8 mouse cellular contexts compared by ENCODE assay signal in the genomic region with DNA sequence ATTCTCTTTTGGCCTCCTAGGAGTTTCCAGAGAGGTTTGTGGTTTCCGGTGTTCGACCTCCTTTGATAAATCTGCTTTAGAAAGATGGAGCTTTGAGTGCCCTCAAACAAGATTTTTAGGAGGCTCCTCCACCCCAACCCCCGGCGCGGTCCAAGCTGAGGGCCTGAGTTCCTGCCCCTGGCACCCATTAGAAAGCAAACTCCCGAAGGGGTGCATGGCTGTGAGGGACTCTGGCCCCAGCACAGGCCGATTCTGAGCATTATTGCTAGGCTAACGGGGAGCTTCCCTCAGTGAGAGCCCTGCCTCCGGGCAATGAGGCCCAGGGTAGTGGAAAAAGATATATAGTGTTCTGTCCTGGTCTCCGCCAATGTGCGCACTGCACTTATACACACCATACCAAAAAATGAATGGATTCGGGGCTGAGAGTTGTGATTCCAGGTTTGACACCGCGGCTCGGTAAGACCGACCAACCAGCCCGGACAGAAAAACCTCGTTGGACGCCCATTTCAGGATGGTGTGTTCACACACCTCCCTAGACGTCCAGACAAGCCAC. TPM values are rescaled to one million over a fixed set of nuclear protein-coding genes. Genes with fewer than 3 reads are reported as not detected.
A peak's percentile ranks its signal among the peaks of the same experiment; 100 is the strongest.
DNase-seq lines count a peak whose midpoint lies in the region; ATAC-seq and TF ChIP-seq lines count a peak whose summit lies in the region.

No protein-coding gene starts in this region.

- H3K27ac ChIP-seq in lung, embryonic 14.5 days (ENCODE audit: low read depth) = peak overlapping the region; percentile 79; the same call in 1 of the 2 replicates
- H3K27ac ChIP-seq in hindbrain, embryonic 15.5 days (replicated peaks) = peak overlapping the region; percentile 82; the same call in 1 of the 2 replicates
- H3K27ac ChIP-seq in neural tube, embryonic 12.5 days = no peak overlapping the region

- peaks cover 4% of the 10 kb centered on the region; the same call in 1 of the 2 replicates for H3K36me3 ChIP-seq in lung, embryonic 14.5 days (ENCODE audit: insufficient read depth)
- H3K36me3 ChIP-seq in hindbrain, embryonic 15.5 days = no peaks in the 10 kb centered on the region; the same call in 1 of the 2 replicates
- H3K36me3 ChIP-seq in neural tube, embryonic 12.5 days = peaks cover 7% of the 10 kb centered on the region; the same call in 1 of the 2 replicates

- TF ChIP-seq CTCF in lung, embryonic 14.5 days (IDR thresholded peaks at IDR 0.05; ENCODE audit: low read depth) = no peak

- H3K27me3 ChIP-seq in lung, embryonic 14.5 days (ENCODE audit: insufficient read depth, low read length) = no peaks in the 10 kb centered on the region
- H3K27me3 ChIP-seq in hindbrain, embryonic 15.5 days = no peaks in the 10 kb centered on the region
- H3K27me3 ChIP-seq in neural tube, embryonic 12.5 days (replicated peaks) = no peaks in the 10 kb centered on the region

- peak overlapping the region; percentile 88 for H3K9ac ChIP-seq in lung, embryonic 14.5 days
- H3K9ac ChIP-seq in hindbrain, embryonic 15.5 days = 0 out of 2 replicates have a peak overlapping the region, but pooled peaks have one; percentile 75
- peak overlapping the region; percentile 83; the same call in 1 of the 2 replicates for H3K9ac ChIP-seq in neural tube, embryonic 12.5 days

- no peaks in the 10 kb centered on the region for H3K9me3 ChIP-seq in lung, embryonic 14.5 days (ENCODE audit: low read depth, low read length)
- H3K9me3 ChIP-seq in hindbrain, embryonic 15.5 days = no peaks in the 10 kb centered on the region
- no peaks in the 10 kb centered on the region for H3K9me3 ChIP-seq in neural tube, embryonic 12.5 days

- WGBS in lung, embryonic 14.5 days = 75% methylated on average over 20 of the region's 20 CpGs
- WGBS in hindbrain, embryonic 15.5 days = 80% methylated on average over 20 of the region's 20 CpGs
- 80% methylated on average over 20 of the region's 20 CpGs for WGBS in neural tube, embryonic 12.5 days

- peak; percentile 15; the same call in 1 of the 2 replicates for ATAC-seq in lung, embryonic 14.5 days (ENCODE audit: insufficient read depth)
- 0 out of 2 replicates have a peak, but pooled peaks have one; percentile 36 for ATAC-seq in hindbrain, embryonic 15.5 days (ENCODE audit: low FRiP score, low read depth)
- ATAC-seq in neural tube, embryonic 12.5 days (ENCODE audit: low FRiP score, low read depth) = no peak

- no peaks in the 10 kb centered on the region for H3K4me1 ChIP-seq in lung, embryonic 14.5 days (ENCODE audit: insufficient read depth)
- peaks cover 16% of the 10 kb centered on the region for H3K4me1 ChIP-seq in hindbrain, embryonic 15.5 days (replicated peaks)
- H3K4me1 ChIP-seq in neural tube, embryonic 12.5 days = peaks cover 12% of the 10 kb centered on the region

- H3K4me2 ChIP-seq in lung, embryonic 14.5 days = peak overlapping the region; percentile 98
- peak overlapping the region; percentile 98 for H3K4me2 ChIP-seq in hindbrain, embryonic 15.5 days
- H3K4me2 ChIP-seq in neural tube, embryonic 12.5 days (replicated peaks) = peak overlapping the region; percentile 94

- peak overlapping the region; percentile 56; the same call in 1 of the 2 replicates for H3K4me3 ChIP-seq in lung, embryonic 14.5 days (ENCODE audit: low read depth, low read length)
- H3K4me3 ChIP-seq in hindbrain, embryonic 15.5 days = peak overlapping the region; percentile 50
- peak overlapping the region; percentile 49; the same call in 1 of the 2 replicates for H3K4me3 ChIP-seq in neural tube, embryonic 12.5 days

- peak; percentile 24 for DNase-seq in cerebellum, adult 11 months
- DNase-seq in cerebellum, postnatal 4 days (ENCODE audit: low spot score in 2 of 2) = no peak
- DNase-seq in lung, embryonic 14.5 days = no peak
- DNase-seq in lung, postnatal 25 days (ENCODE audit: low spot score) = no peak
- no peak for DNase-seq in urinary bladder, postnatal 14 days (ENCODE audit: low spot score)
- no peak for DNase-seq in spleen, postnatal 10 days (ENCODE audit: low spot score in 2 of 2)

RNA-seq across cellular contexts. Expression of gene Wrb, which starts 14.7 kb away (rescaled TPM):
- 53.3 and 56.2 TPM in 2 replicates for polyA plus RNA-seq in lung, embryonic 14.5 days (2014; fragmentation: Nextera tagmentation; extraction: Ambion mirVana)
- polyA plus RNA-seq in hindbrain, embryonic 15.5 days (2015; fragmentation: Nextera tagmentation; extraction: Ambion mirVana) = 205 and 206 TPM in 2 replicates
- polyA plus RNA-seq in neural tube, embryonic 12.5 days (2016; fragmentation: Nextera tagmentation; extraction: Ambion mirVana) = 120 and 123 TPM in 2 replicates

RNA-seq across cellular contexts. Expression of gene Lca5l, which starts 32.2 kb away (rescaled TPM):
- polyA plus RNA-seq in lung, embryonic 14.5 days (2014; fragmentation: Nextera tagmentation; extraction: Ambion mirVana) = 1.1 and 1.9 TPM in 2 replicates
- polyA plus RNA-seq in hindbrain, embryonic 15.5 days (2015; fragmentation: Nextera tagmentation; extraction: Ambion mirVana) = 2.3 and 2.4 TPM in 2 replicates
- polyA plus RNA-seq in neural tube, embryonic 12.5 days (2016; fragmentation: Nextera tagmentation; extraction: Ambion mirVana) = 1.6 and 1.7 TPM in 2 replicates

RNA-seq across cellular contexts. Expression of gene Hmgn1, which starts 32.3 kb away (rescaled TPM):
- 746 and 786 TPM in 2 replicates for polyA plus RNA-seq in lung, embryonic 14.5 days (2014; fragmentation: Nextera tagmentation; extraction: Ambion mirVana)
- polyA plus RNA-seq in hindbrain, embryonic 15.5 days (2015; fragmentation: Nextera tagmentation; extraction: Ambion mirVana) = 284 and 324 TPM in 2 replicates
- 680 and 694 TPM in 2 replicates for polyA plus RNA-seq in neural tube, embryonic 12.5 days (2016; fragmentation: Nextera tagmentation; extraction: Ambion mirVana)

RNA-seq across cellular contexts. Expression of gene Sh3bgr, which starts 40.4 kb away (rescaled TPM):
- polyA plus RNA-seq in lung, embryonic 14.5 days (2014; fragmentation: Nextera tagmentation; extraction: Ambion mirVana) = 1.9 and 6.6 TPM in 2 replicates
- 1.7 and 3.8 TPM in 2 replicates for polyA plus RNA-seq in hindbrain, embryonic 15.5 days (2015; fragmentation: Nextera tagmentation; extraction: Ambion mirVana)
- 2.5 and 4.6 TPM in 2 replicates for polyA plus RNA-seq in neural tube, embryonic 12.5 days (2016; fragmentation: Nextera tagmentation; extraction: Ambion mirVana)
